Mouse (Mus musculus): ENCODE measurements around the gene Disp1.

Disp1 gene

GRCm38 (mm10) chr1:183133440-183133839, 87.9 kb downstream of the Disp1 start:
- DNase-seq (ENCODE audit: low read depth, low spot score): no peak

GRCm38 (mm10) chr1:183127246-183127645, 94.1 kb downstream of the Disp1 start:
- DNase-seq (ENCODE audit: low read depth, low spot score): no peak

GRCm38 (mm10) chr1:183123725-183124124, 97.6 kb downstream of the Disp1 start:
- DNase-seq (ENCODE audit: low read depth, low spot score): no peak

- DNase-seq (ENCODE audit: low read depth, low spot score): no peak
These were observed 100.9 kb downstream of the Disp1 start for GRCm38 (mm10) chr1:183120341-183120923.

GRCm38 (mm10) chr1:183117827-183118825, 103.2 kb downstream of the Disp1 start:
- no peak for DNase-seq (ENCODE audit: low read depth, low spot score)

GRCm38 (mm10) chr1:183116946-183117826, 104.1 kb downstream of the Disp1 start:
- DNase-seq (ENCODE audit: low read depth, low spot score): no peak

GRCm38 (mm10) chr1:183116441-183116840, 104.9 kb downstream of the Disp1 start:
- DNase-seq (ENCODE audit: low read depth, low spot score): no peak

GRCm38 (mm10) chr1:183115076-183115475, 106.2 kb downstream of the Disp1 start:
- no peak for DNase-seq (ENCODE audit: low read depth, low spot score)

- DNase-seq (ENCODE audit: low read depth, low spot score): no peak
These were observed 106.8 kb downstream of the Disp1 start for GRCm38 (mm10) chr1:183114554-183114953.

GRCm38 (mm10) chr1:183113546-183113945, 107.8 kb downstream of the Disp1 start:
- DNase-seq (ENCODE audit: low read depth, low spot score): no peak

- no peak for DNase-seq (ENCODE audit: low read depth, low spot score)
These were observed 113.8 kb downstream of the Disp1 start for GRCm38 (mm10) chr1:183107476-183107875.

GRCm38 (mm10) chr1:183104696-183105095, 116.6 kb downstream of the Disp1 start:
- DNase-seq (ENCODE audit: low read depth, low spot score): no peak

GRCm38 (mm10) chr1:183102775-183103174, 118.5 kb downstream of the Disp1 start:
- no peak for DNase-seq (ENCODE audit: low read depth, low spot score)

- DNase-seq (ENCODE audit: low read depth, low spot score): no peak
These were observed 119.2 kb downstream of the Disp1 start for GRCm38 (mm10) chr1:183102153-183102552.

- DNase-seq (ENCODE audit: low read depth, low spot score): no peak
These were observed 120.0 kb downstream of the Disp1 start for GRCm38 (mm10) chr1:183101371-183101770.

GRCm38 (mm10) chr1:183100245-183100644, 121.1 kb downstream of the Disp1 start:
- no peak for DNase-seq (ENCODE audit: low read depth, low spot score)

GRCm38 (mm10) chr1:183099686-183100085, 121.6 kb downstream of the Disp1 start:
- no peak for DNase-seq (ENCODE audit: low read depth, low spot score)

GRCm38 (mm10) chr1:183097606-183098005, 123.7 kb downstream of the Disp1 start:
- no peak for DNase-seq (ENCODE audit: low read depth, low spot score)

- no peak for DNase-seq (ENCODE audit: low read depth, low spot score)
These were observed 125.8 kb downstream of the Disp1 start for GRCm38 (mm10) chr1:183095454-183096088.

- DNase-seq (ENCODE audit: low read depth, low spot score): no peak
These were observed 129.0 kb downstream of the Disp1 start for GRCm38 (mm10) chr1:183092296-183092695.

GRCm38 (mm10) chr1:183091203-183091602, 130.1 kb downstream of the Disp1 start:
- DNase-seq (ENCODE audit: low read depth, low spot score): no peak
